Comparison of ENCODE assay signal across 9 mouse cellular contexts in the genomic region with DNA sequence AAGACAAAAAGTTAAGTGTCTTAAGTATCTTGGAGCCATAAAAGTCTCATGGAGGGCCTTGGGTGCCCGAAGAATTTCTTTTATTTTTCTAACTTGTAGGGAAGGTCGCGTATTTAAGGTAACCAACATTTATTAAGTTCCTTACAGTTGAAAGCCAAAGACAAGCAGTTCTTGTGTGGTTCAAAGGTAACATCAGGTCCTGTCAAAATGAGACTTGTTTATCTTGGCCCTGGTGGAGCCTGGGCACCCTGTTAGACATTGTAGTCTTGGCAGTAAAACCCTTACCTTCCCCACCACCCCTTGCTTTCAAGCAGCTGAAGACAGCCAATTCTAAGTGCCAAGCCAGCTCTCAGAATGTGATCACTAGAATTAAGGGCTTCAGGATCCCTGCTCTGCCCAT. TPM values are rescaled to one million over a fixed set of nuclear protein-coding genes. Genes with fewer than 3 reads are reported as not detected.
A peak's percentile ranks its signal among the peaks of the same experiment; 100 is the strongest.
DNase-seq lines count a peak whose midpoint lies in the region; ATAC-seq and TF ChIP-seq lines count a peak whose summit lies in the region.
"Had no signal": no experiment of that assay in that cellular context is flagged by ENCODE, and none has a peak within 500 bp of the region (broad histone marks: within the 10 kb centered on the region; RNA-seq: fewer than 3 reads in every experiment).

No protein-coding gene starts in this region.

- H3K4me3 ChIP-seq in lung, postnatal 0 days (ENCODE audit: low read depth, low read length) = peak overlapping the region; percentile 75; the same call in 1 of the 2 replicates
- H3K4me3 ChIP-seq in forebrain, embryonic 13.5 days = peak overlapping the region; percentile 64
- peak overlapping the region; percentile 61 for H3K4me3 ChIP-seq in limb, embryonic 12.5 days (replicated peaks)
- H3K4me3 ChIP-seq in stomach, embryonic 16.5 days (replicated peaks; ENCODE audit: low read length) = peak overlapping the region; percentile 80

- ATAC-seq in lung, postnatal 0 days = no peak
- ATAC-seq in forebrain, embryonic 13.5 days = no peak
- ATAC-seq in limb, embryonic 12.5 days (ENCODE audit: insufficient number of reproducible peaks, insufficient read depth, low FRiP score, low TSS enrichment, low read depth) = no peak
- no peak for ATAC-seq in stomach, embryonic 16.5 days (ENCODE audit: insufficient read depth, low FRiP score)
- ATAC-seq in megakaryocyte progenitor cell, adult 5-6 weeks (replicated peaks; ENCODE audit: poor library complexity) = no peak

- peak overlapping the region; percentile 59 for H3K4me2 ChIP-seq in lung, postnatal 0 days (replicated peaks; ENCODE audit: low read depth, low read length)
- H3K4me2 ChIP-seq in forebrain, embryonic 13.5 days = peak overlapping the region; percentile 62
- peak overlapping the region; percentile 57 for H3K4me2 ChIP-seq in limb, embryonic 12.5 days
- H3K4me2 ChIP-seq in stomach, embryonic 16.5 days (ENCODE audit: low read depth, low read length) = peak overlapping the region; percentile 66

- H3K9ac ChIP-seq in lung, postnatal 0 days (replicated peaks; ENCODE audit: low read depth) = peak overlapping the region; percentile 75
- peak overlapping the region; percentile 14; the same call in 1 of the 2 replicates for H3K9ac ChIP-seq in forebrain, embryonic 13.5 days
- H3K9ac ChIP-seq in limb, embryonic 12.5 days (replicated peaks) = peak overlapping the region; percentile 24; the same call in 1 of the 2 replicates
- peak overlapping the region; percentile 70 for H3K9ac ChIP-seq in stomach, embryonic 16.5 days (ENCODE audit: low read length)

- 72% methylated on average over 3 of the region's 3 CpGs for WGBS in lung, postnatal 0 days
- whole genome bisulfite sequencing in forebrain, embryonic 13.5 days = 91% methylated on average over 3 of the region's 3 CpGs
- 78% methylated on average over 3 of the region's 3 CpGs for WGBS in limb, embryonic 12.5 days
- WGBS in stomach, embryonic 16.5 days = 72% methylated on average over 3 of the region's 3 CpGs

- H3K9me3 ChIP-seq in lung, postnatal 0 days (ENCODE audit: low read length) = no peaks in the 10 kb centered on the region
- no peaks in the 10 kb centered on the region for H3K9me3 ChIP-seq in forebrain, embryonic 13.5 days (replicated peaks)
- H3K9me3 ChIP-seq in limb, embryonic 12.5 days = no peaks in the 10 kb centered on the region
- H3K9me3 ChIP-seq in stomach, embryonic 16.5 days (replicated peaks; ENCODE audit: control insufficient read depth, low read length) = no peaks in the 10 kb centered on the region

- H3K4me1 ChIP-seq in lung, postnatal 0 days (ENCODE audit: insufficient read depth, low read depth, low read length) = peaks cover 11% of the 10 kb centered on the region; the same call in 1 of the 2 replicates
- peaks cover 22% of the 10 kb centered on the region for H3K4me1 ChIP-seq in forebrain, embryonic 13.5 days
- H3K4me1 ChIP-seq in limb, embryonic 12.5 days (replicated peaks) = peaks cover 15% of the 10 kb centered on the region
- H3K4me1 ChIP-seq in stomach, embryonic 16.5 days (ENCODE audit: control insufficient read depth, insufficient read depth, low read length) = peaks cover 8% of the 10 kb centered on the region

- DNase-seq in lung, postnatal 0 days (ENCODE audit: low spot score) = peak; percentile 9
- no peak for DNase-seq in lung, postnatal 25 days (ENCODE audit: low spot score)
- DNase-seq in frontal cortex, postnatal 10 days (ENCODE audit: low spot score in 2 of 2) = no peak
- no peak for DNase-seq in right cerebral cortex, adult 2 months (ENCODE audit: low spot score in 2 of 2)

- no peak for TF ChIP-seq CTCF in lung, postnatal 0 days (IDR thresholded peaks at IDR 0.05)

- no peaks in the 10 kb centered on the region for H3K36me3 ChIP-seq in lung, postnatal 0 days (ENCODE audit: insufficient read depth, low read length)
- H3K36me3 ChIP-seq in forebrain, embryonic 13.5 days (ENCODE audit: poor library complexity, severe bottlenecking) = peaks cover 17% of the 10 kb centered on the region
- peaks cover 19% of the 10 kb centered on the region for H3K36me3 ChIP-seq in limb, embryonic 12.5 days
- H3K36me3 ChIP-seq in stomach, embryonic 16.5 days (ENCODE audit: control insufficient read depth, insufficient read depth, low read length) = no peaks in the 10 kb centered on the region

- no peak for TF ChIP-seq EP300 in lung, postnatal 0 days (IDR thresholded peaks at IDR 0.05)

- 0 out of 2 replicates have a peak overlapping the region, but pooled peaks have one; percentile 14 for H3K27ac ChIP-seq in lung, postnatal 0 days (ENCODE audit: low read length)
- no peak overlapping the region for H3K27ac ChIP-seq in forebrain, embryonic 13.5 days
- H3K27ac ChIP-seq in limb, embryonic 12.5 days = no peak overlapping the region; the same call in 1 of the 2 replicates
- peak overlapping the region; percentile 74; the same call in 1 of the 2 replicates for H3K27ac ChIP-seq in stomach, embryonic 16.5 days (ENCODE audit: low read length)

- H3K27me3 ChIP-seq in lung, postnatal 0 days (replicated peaks; ENCODE audit: insufficient read depth, low read length) = no peaks in the 10 kb centered on the region
- H3K27me3 ChIP-seq in forebrain, embryonic 13.5 days = no peaks in the 10 kb centered on the region
- H3K27me3 ChIP-seq in limb, embryonic 12.5 days = no peaks in the 10 kb centered on the region
- no peaks in the 10 kb centered on the region for H3K27me3 ChIP-seq in stomach, embryonic 16.5 days (ENCODE audit: control insufficient read depth, insufficient read depth, low read length)

RNA-seq across cellular contexts. Expression of a gene that starts 0.9 kb away (rescaled TPM):
- polyA plus RNA-seq in lung, postnatal 0 days (2015; fragmentation: Nextera tagmentation; extraction: Ambion mirVana) = 7.6 and 7.8 TPM in 2 replicates
- polyA plus RNA-seq in forebrain, embryonic 13.5 days (2015; fragmentation: Nextera tagmentation; extraction: Ambion mirVana) = 19.5 and 20.5 TPM in 2 replicates
- polyA plus RNA-seq in limb, embryonic 12.5 days (2016; fragmentation: Nextera tagmentation; extraction: Ambion mirVana) = 21.0 and 22.5 TPM in 2 replicates
- 11.8 and 12.5 TPM in 2 replicates for polyA plus RNA-seq in stomach, embryonic 16.5 days (2015; fragmentation: Nextera tagmentation; extraction: Ambion mirVana)
- 12.5 and 12.6 TPM in 2 replicates for total RNA-seq in megakaryocyte progenitor cell, adult 5-6 weeks (2015)
- 13.4 and 13.6 TPM in 2 replicates for total RNA-seq in megakaryocyte progenitor cell, adult 5-6 weeks (2017)

RNA-seq across cellular contexts. Expression of a gene that starts 25.6 kb away (rescaled TPM):
- 0.51 and 0.95 TPM in 2 replicates for polyA plus RNA-seq in lung, postnatal 0 days (2015; fragmentation: Nextera tagmentation; extraction: Ambion mirVana)
- 651 and 655 TPM in 2 replicates for polyA plus RNA-seq in forebrain, embryonic 13.5 days (2015; fragmentation: Nextera tagmentation; extraction: Ambion mirVana)
- polyA plus RNA-seq in limb, embryonic 12.5 days (2016; fragmentation: Nextera tagmentation; extraction: Ambion mirVana) = 0.56 and 5.2 TPM in 2 replicates
- polyA plus RNA-seq in stomach, embryonic 16.5 days (2015; fragmentation: Nextera tagmentation; extraction: Ambion mirVana) = 34.0 and 37.1 TPM in 2 replicates
- not detected in 2 replicates for total RNA-seq in megakaryocyte progenitor cell, adult 5-6 weeks (2015)
- total RNA-seq in megakaryocyte progenitor cell, adult 5-6 weeks (2017) = not detected in 2 replicates
- total RNA-seq: common myeloid progenitor, adult 5-6 weeks had no signal

RNA-seq across cellular contexts. Expression of a gene that starts 30.8 kb away (rescaled TPM):
- 8.0 and 10.4 TPM in 2 replicates for polyA plus RNA-seq in lung, postnatal 0 days (2015; fragmentation: Nextera tagmentation; extraction: Ambion mirVana)
- 35.9 and 49.3 TPM in 2 replicates for polyA plus RNA-seq in forebrain, embryonic 13.5 days (2015; fragmentation: Nextera tagmentation; extraction: Ambion mirVana)
- 58.8 and 69.9 TPM in 2 replicates for polyA plus RNA-seq in limb, embryonic 12.5 days (2016; fragmentation: Nextera tagmentation; extraction: Ambion mirVana)
- polyA plus RNA-seq in stomach, embryonic 16.5 days (2015; fragmentation: Nextera tagmentation; extraction: Ambion mirVana) = 33.8 and 39.0 TPM in 2 replicates
- total RNA-seq in megakaryocyte progenitor cell, adult 5-6 weeks (2015) = 53.4 and 78.0 TPM in 2 replicates
- 41.9 and 53.0 TPM in 2 replicates for total RNA-seq in megakaryocyte progenitor cell, adult 5-6 weeks (2017)

RNA-seq across cellular contexts. Expression of a gene that starts 46.9 kb away (rescaled TPM):
- polyA plus RNA-seq in lung, postnatal 0 days (2015; fragmentation: Nextera tagmentation; extraction: Ambion mirVana) = 3.1 and 3.5 TPM in 2 replicates
- 0.24 and 0.26 TPM in 2 replicates for polyA plus RNA-seq in forebrain, embryonic 13.5 days (2015; fragmentation: Nextera tagmentation; extraction: Ambion mirVana)
- 1.3 and 1.4 TPM in 2 replicates for polyA plus RNA-seq in limb, embryonic 12.5 days (2016; fragmentation: Nextera tagmentation; extraction: Ambion mirVana)
- 1.9 and 2.8 TPM in 2 replicates for polyA plus RNA-seq in stomach, embryonic 16.5 days (2015; fragmentation: Nextera tagmentation; extraction: Ambion mirVana)
- 3.4 and 5.0 TPM in 2 replicates for total RNA-seq in megakaryocyte progenitor cell, adult 5-6 weeks (2015)
- 4.0 and 4.8 TPM in 2 replicates for total RNA-seq in megakaryocyte progenitor cell, adult 5-6 weeks (2017)

Comparison
In these comparisons a context has a peak if more than half of its experiments do, and no peak if none do; other contexts are left out.
1. H3K27ac ChIP-seq: peak in lung, postnatal 0 days (single experiment) and stomach, embryonic 16.5 days (single experiment); none in forebrain, embryonic 13.5 days (single experiment) and limb, embryonic 12.5 days (single experiment).
2. H3K9ac ChIP-seq: peak in every context shown above with its lines; median percentile 75 in lung, postnatal 0 days; 70 in stomach, embryonic 16.5 days; 24 in limb, embryonic 12.5 days; 14 in forebrain, embryonic 13.5 days.
3. RNA of a gene that starts 25.6 kb away (polyA plus RNA-seq): 651 to 655 TPM in forebrain, embryonic 13.5 days; 34.0 to 37.1 TPM in stomach, embryonic 16.5 days, 0.56 to 5.2 TPM in limb, embryonic 12.5 days and 0.51 to 0.95 TPM in lung, postnatal 0 days; every median in the first group is over 10 times any median in the second.
4. Peak in every context shown above with its lines, with median percentiles within 50 percentile points of each other: H3K4me2 ChIP-seq and H3K4me3 ChIP-seq.